Mouse (Mus musculus): ENCODE measurements around the gene Syngr4.
"Not testable (repeated sequence)": the region's sequence is repeated elsewhere in the genome, so short reads cannot be mapped to it uniquely, and the experiment has no call there.

The Syngr4 gene

GRCm38 (mm10) chr7:45916056-45917003 lies 19.8 kb upstream of the Syngr4 start:
- DNase-seq (ENCODE audit: low read depth): peak; percentile 86

GRCm38 (mm10) chr7:45915011-45915410 lies 18.5 kb upstream of the Syngr4 start:
- DNase-seq (ENCODE audit: low read depth): no peak

GRCm38 (mm10) chr7:45914067-45914466 lies 17.6 kb upstream of the Syngr4 start:
- no peak for DNase-seq (ENCODE audit: low read depth)

- no peak for DNase-seq (ENCODE audit: low read depth)
These were observed 12.6 kb upstream of the Syngr4 start for GRCm38 (mm10) chr7:45909145-45909544.

- DNase-seq (ENCODE audit: low read depth): no peak
These were observed 11.9 kb upstream of the Syngr4 start for GRCm38 (mm10) chr7:45908384-45908783.

GRCm38 (mm10) chr7:45906622-45907021 lies 10.1 kb upstream of the Syngr4 start:
- DNase-seq (ENCODE audit: low read depth): no peak

- DNase-seq (ENCODE audit: low read depth): no peak
These were observed 6.0 kb upstream of the Syngr4 start for GRCm38 (mm10) chr7:45902481-45903002.

- DNase-seq (ENCODE audit: low read depth): no peak
These were observed 5.0 kb upstream of the Syngr4 start for GRCm38 (mm10) chr7:45901562-45901961.

GRCm38 (mm10) chr7:45898125-45898524 lies 1.6 kb upstream of the Syngr4 start:
- DNase-seq (ENCODE audit: low read depth): peak; percentile 85

- peak; percentile 70 for DNase-seq (ENCODE audit: low read depth)
These were observed 794 bp upstream of the Syngr4 start for GRCm38 (mm10) chr7:45897258-45897757.

GRCm38 (mm10) chr7:45895931-45896516 lies 490 bp downstream of the Syngr4 start:
- DNase-seq (ENCODE audit: low read depth): peak; percentile 28

GRCm38 (mm10) chr7:45892651-45893050 lies 3.9 kb downstream of the Syngr4 start:
- DNase-seq (ENCODE audit: low read depth): no peak

GRCm38 (mm10) chr7:45887246-45887645 lies 9.3 kb downstream of the Syngr4 start:
- no peak for DNase-seq (ENCODE audit: low read depth)

- no peak for DNase-seq (ENCODE audit: low read depth)
These were observed 15.5 kb downstream of the Syngr4 start for GRCm38 (mm10) chr7:45881011-45881410.

GRCm38 (mm10) chr7:45880531-45880930 lies 16.0 kb downstream of the Syngr4 start:
- no peak for DNase-seq (ENCODE audit: low read depth)

- not testable (repeated sequence) for DNase-seq (ENCODE audit: low read depth)
These were observed 18.2 kb downstream of the Syngr4 start, which contains the start of gene Grin2d for GRCm38 (mm10) chr7:45878278-45878677. Grin2d (minus strand) TSS chr7:45878378.

- DNase-seq (ENCODE audit: low read depth): no peak
These were observed 19.6 kb downstream of the Syngr4 start for GRCm38 (mm10) chr7:45876895-45877294.

GRCm38 (mm10) chr7:45873061-45873947 lies 23.2 kb downstream of the Syngr4 start:
- DNase-seq (ENCODE audit: low read depth): peak; percentile 72

- peak; percentile 95 for DNase-seq (ENCODE audit: low read depth)
These were observed 23.9 kb downstream of the Syngr4 start, which contains the start of gene Kdelr1 for GRCm38 (mm10) chr7:45872624-45873023. Kdelr1 (plus strand) TSS chr7:45872772.

- DNase-seq (ENCODE audit: low read depth): peak; percentile 53
These were observed 26.0 kb downstream of the Syngr4 start for GRCm38 (mm10) chr7:45870282-45871058.

GRCm38 (mm10) chr7:45869787-45870186 lies 26.7 kb downstream of the Syngr4 start:
- no peak for DNase-seq (ENCODE audit: low read depth)
